Mouse (Mus musculus): ENCODE data around the gene Mefv. TPM values are rescaled to one million over a fixed set of nuclear protein-coding genes. Genes with fewer than 3 reads are reported as not detected.
"Not testable (repeated sequence)": the region's sequence is repeated elsewhere in the genome, so short reads cannot be mapped to it uniquely, and the experiment has no call there.

The Mefv gene
- polyA plus RNA-seq, 1 experiment from 2014 or later, result 0.13 TPM

DNA sequence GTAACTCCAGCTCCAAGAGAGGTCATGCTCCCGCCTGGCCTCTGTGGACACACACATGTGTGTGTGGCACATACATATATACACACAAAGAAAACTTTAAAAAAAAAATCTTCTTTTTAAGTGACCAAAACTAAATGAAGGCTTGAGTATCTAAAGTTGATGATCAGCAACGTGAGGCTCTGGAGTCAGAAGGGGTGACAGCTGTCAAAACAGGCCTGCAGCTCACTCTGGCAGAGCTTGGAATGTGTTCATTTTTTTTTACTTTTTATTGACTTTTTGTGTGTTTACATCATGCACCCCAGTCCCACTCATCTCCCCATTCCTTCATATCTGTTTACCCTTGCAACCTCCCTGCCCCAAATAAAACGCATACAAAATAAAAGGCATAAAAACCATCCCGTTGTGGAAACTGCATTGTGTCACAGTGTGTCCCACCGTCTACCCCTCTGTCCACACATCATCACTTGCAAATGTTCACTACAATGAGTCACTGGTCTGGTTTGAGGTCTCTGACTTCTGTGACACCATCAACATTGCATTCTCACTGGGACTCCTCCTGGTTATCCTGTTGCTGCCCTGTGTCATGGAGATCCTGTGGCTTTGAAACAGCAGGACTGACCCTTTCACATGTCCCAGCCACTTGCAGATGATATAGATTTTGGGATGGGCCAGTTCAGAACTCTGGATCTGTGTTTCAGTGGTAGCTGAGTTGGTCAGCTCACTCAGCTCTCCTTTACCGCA is 10.3 kb upstream of the Mefv start:
- H3K27ac ChIP-seq (ENCODE audit: low read length), result no peak overlapping the region
- no peak overlapping the region for H3K9ac ChIP-seq (ENCODE audit: low read length)
- H3K27me3 ChIP-seq (ENCODE audit: control insufficient read depth, insufficient read depth, low read length), result no peaks in the 10 kb centered on the region
- WGBS, result 68% methylated on average over 6 of the region's 6 CpGs
- no peaks in the 10 kb centered on the region for H3K36me3 ChIP-seq (ENCODE audit: control insufficient read depth, insufficient read depth)
- no peak overlapping the region for H3K4me3 ChIP-seq (ENCODE audit: low read length)
- no peaks in the 10 kb centered on the region for H3K9me3 ChIP-seq (replicated peaks; ENCODE audit: control insufficient read depth, low read length)
- no peaks in the 10 kb centered on the region for H3K4me1 ChIP-seq (ENCODE audit: control insufficient read depth, insufficient read depth, low read length)
- no peak overlapping the region for H3K4me2 ChIP-seq (ENCODE audit: low read depth, low read length)
- ATAC-seq (replicated peaks; ENCODE audit: extremely low read depth, insufficient read depth, low FRiP score), result no peak

DNA sequence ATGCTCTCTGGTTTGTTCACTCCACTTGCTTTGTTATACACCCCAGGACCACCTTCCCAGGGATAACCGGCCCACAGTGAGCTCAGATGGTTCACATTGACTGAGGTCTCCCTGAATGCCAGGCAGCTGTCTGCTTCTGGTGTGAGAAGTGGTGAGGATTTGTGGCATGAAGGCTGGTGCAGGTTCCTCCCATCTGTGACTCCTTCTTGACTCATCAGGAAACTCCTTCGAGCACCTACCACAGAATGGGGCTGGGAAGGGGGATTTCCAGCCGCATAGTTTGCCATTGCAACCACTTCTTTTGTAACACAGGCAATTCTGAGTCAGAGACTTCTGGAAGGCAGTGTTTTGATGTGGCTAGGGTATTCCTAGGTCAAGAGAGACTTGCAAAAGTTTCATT is 5.3 kb upstream of the Mefv start:
- WGBS, result 64% methylated on average over 3 of the region's 3 CpGs
- Histone ChIP-seq H3K4me2 (ENCODE audit: low read depth, low read length) (no peak overlapping the region), H3K4me1 (ENCODE audit: control insufficient read depth, insufficient read depth, low read length) (no peaks in the 10 kb centered on the region), H3K36me3 (ENCODE audit: control insufficient read depth, insufficient read depth) (no peaks in the 10 kb centered on the region), H3K27me3 (ENCODE audit: control insufficient read depth, insufficient read depth, low read length) (no peaks in the 10 kb centered on the region), H3K4me3 (ENCODE audit: low read length) (no peak overlapping the region), H3K27ac (ENCODE audit: low read length) (no peak overlapping the region), H3K9ac (ENCODE audit: low read length) (no peak overlapping the region), H3K9me3 (replicated peaks; ENCODE audit: control insufficient read depth, low read length) (no peaks in the 10 kb centered on the region)
- no peak for ATAC-seq (replicated peaks; ENCODE audit: extremely low read depth, insufficient read depth, low FRiP score)

DNA sequence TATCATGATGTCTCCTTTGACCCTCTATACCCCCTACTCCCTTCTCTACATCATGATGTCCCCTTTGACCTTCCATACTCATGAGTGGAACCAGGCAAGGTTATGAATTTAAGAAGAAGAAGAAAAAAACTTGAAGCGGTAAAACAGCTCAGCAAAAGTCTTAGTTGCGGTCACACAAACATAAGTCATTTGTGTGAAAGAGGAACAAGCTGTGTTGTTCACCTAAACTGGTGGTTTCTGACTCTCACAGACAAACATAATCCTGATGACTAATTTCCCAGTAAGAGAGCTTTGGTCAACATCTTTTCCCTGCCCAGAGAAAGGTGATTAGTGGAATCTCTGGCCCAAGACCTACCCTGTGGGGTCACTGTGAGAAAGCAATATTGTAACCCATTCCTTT is 3.2 kb downstream of the Mefv start:
- H3K4me3 ChIP-seq (ENCODE audit: low read length), result no peak overlapping the region
- H3K27me3 ChIP-seq (ENCODE audit: control insufficient read depth, insufficient read depth, low read length), result no peaks in the 10 kb centered on the region
- no peaks in the 10 kb centered on the region for H3K4me1 ChIP-seq (ENCODE audit: control insufficient read depth, insufficient read depth, low read length)
- H3K9ac ChIP-seq (ENCODE audit: low read length), result no peak overlapping the region
- no peak overlapping the region for H3K27ac ChIP-seq (ENCODE audit: low read length)
- H3K9me3 ChIP-seq (replicated peaks; ENCODE audit: control insufficient read depth, low read length), result no peaks in the 10 kb centered on the region
- H3K4me2 ChIP-seq (ENCODE audit: low read depth, low read length), result no peak overlapping the region
- no peak for ATAC-seq (replicated peaks; ENCODE audit: extremely low read depth, insufficient read depth, low FRiP score)
- no peaks in the 10 kb centered on the region for H3K36me3 ChIP-seq (ENCODE audit: control insufficient read depth, insufficient read depth)
- WGBS, result 76% methylated on average over 2 of the region's 2 CpGs

DNA sequence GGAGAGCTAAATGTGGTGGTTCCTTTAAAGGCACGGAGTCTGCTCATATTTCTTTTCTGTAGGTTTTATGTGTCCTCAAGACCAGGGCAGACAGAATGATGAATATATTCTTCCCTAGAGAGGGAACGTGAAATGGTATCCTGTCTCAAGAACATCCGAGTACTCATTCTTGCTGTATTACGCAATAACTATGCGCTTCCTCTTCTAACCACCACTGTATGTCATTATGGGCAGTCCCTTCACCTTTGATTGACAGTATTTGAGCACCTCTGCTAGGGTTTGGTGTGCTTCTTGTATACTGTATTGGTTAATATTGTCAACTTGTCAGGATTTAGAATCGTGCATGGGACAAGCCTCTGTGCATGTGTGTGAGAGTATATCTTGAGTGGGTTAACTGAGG is 11.2 kb downstream of the Mefv start:
- no peaks in the 10 kb centered on the region for H3K4me1 ChIP-seq (ENCODE audit: control insufficient read depth, insufficient read depth, low read length)

DNA sequence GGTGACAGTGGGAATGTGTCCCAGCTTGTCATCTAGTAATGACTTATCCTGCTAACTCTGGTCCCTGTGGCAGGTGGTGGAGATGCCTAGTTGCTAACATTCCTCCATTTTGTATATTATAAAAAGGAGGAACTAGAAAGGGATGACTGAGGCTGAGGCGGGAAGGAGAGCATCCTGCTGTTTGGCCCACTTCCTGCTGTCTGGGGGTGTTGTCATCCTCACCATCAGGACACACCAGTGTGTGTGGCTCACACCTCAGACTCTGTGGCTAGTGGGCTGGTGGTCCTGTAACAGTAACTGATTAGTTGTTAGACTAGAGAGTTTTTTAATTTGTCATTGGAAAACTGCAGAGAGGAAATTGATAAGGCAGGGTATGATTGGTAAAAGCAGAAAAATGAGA is 17.0 kb downstream of the Mefv start:
- no peak overlapping the region for H3K27ac ChIP-seq (ENCODE audit: low read length)
- H3K4me2 ChIP-seq (ENCODE audit: low read depth, low read length), result no peak overlapping the region
- H3K4me1 ChIP-seq (ENCODE audit: control insufficient read depth, insufficient read depth, low read length), result no peaks in the 10 kb centered on the region
- H3K27me3 ChIP-seq (ENCODE audit: control insufficient read depth, insufficient read depth, low read length), result no peaks in the 10 kb centered on the region
- no peak overlapping the region for H3K9ac ChIP-seq (ENCODE audit: low read length)
- H3K4me3 ChIP-seq (ENCODE audit: low read length), result no peak overlapping the region
- H3K9me3 ChIP-seq (replicated peaks; ENCODE audit: control insufficient read depth, low read length), result 0 out of 2 replicates have a peak, but pooled peaks cover 2% of the 10 kb centered on the region
- no peaks in the 10 kb centered on the region for H3K36me3 ChIP-seq (ENCODE audit: control insufficient read depth, insufficient read depth)
- ATAC-seq (replicated peaks; ENCODE audit: extremely low read depth, insufficient read depth, low FRiP score), result no peak
- WGBS, result 58% methylated on average over 1 of the region's 1 CpGs

More for the DNA sequence above, 11.2 kb downstream of the Mefv start:
- Histone ChIP-seq H3K36me3 (ENCODE audit: control insufficient read depth, insufficient read depth) (no peaks in the 10 kb centered on the region), H3K4me2 (ENCODE audit: low read depth, low read length) (no peak overlapping the region), H3K4me3 (ENCODE audit: low read length) (no peak overlapping the region), H3K27me3 (ENCODE audit: control insufficient read depth, insufficient read depth, low read length) (no peaks in the 10 kb centered on the region), H3K9ac (ENCODE audit: low read length) (no peak overlapping the region), H3K9me3 (replicated peaks; ENCODE audit: control insufficient read depth, low read length) (0 out of 2 replicates have a peak, but pooled peaks cover 2% of the 10 kb centered on the region), H3K27ac (ENCODE audit: low read length) (no peak overlapping the region)
- WGBS, result 73% methylated on average over 6 of the region's 6 CpGs
- no peak for ATAC-seq (replicated peaks; ENCODE audit: extremely low read depth, insufficient read depth, low FRiP score)

DNA sequence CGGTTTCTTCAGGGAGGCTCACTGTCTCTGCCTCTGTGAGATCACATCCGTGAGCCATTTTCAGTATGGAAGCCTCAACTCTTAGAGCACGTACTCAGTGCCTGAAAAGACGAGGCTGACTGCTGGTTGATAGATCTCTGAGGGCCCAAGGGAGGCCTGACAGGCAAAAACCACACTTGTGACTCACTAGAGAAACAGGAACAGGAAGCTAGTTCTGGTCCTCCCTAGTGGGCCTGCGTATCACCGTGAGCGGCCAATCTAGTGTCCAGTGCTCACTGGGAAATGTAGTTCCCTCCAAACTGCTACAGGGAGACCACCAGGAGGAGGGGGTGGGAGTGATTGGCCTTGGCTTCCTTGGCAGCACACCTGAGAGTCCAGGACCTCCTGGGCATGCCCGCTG is 18.6 kb downstream of the Mefv start:
- H3K9me3 ChIP-seq (replicated peaks; ENCODE audit: control insufficient read depth, low read length), result no peaks in the 10 kb centered on the region
- no peak overlapping the region for H3K27ac ChIP-seq (ENCODE audit: low read length)
- H3K4me2 ChIP-seq (ENCODE audit: low read depth, low read length), result no peak overlapping the region
- WGBS, result 70% methylated on average over 8 of the region's 8 CpGs
- H3K36me3 ChIP-seq (ENCODE audit: control insufficient read depth, insufficient read depth), result no peaks in the 10 kb centered on the region
- H3K27me3 ChIP-seq (ENCODE audit: control insufficient read depth, insufficient read depth, low read length), result no peaks in the 10 kb centered on the region
- H3K4me1 ChIP-seq (ENCODE audit: control insufficient read depth, insufficient read depth, low read length), result no peaks in the 10 kb centered on the region
- no peak overlapping the region for H3K9ac ChIP-seq (ENCODE audit: low read length)
- ATAC-seq (replicated peaks; ENCODE audit: extremely low read depth, insufficient read depth, low FRiP score), result no peak
- H3K4me3 ChIP-seq (ENCODE audit: low read length), result no peak overlapping the region

DNA sequence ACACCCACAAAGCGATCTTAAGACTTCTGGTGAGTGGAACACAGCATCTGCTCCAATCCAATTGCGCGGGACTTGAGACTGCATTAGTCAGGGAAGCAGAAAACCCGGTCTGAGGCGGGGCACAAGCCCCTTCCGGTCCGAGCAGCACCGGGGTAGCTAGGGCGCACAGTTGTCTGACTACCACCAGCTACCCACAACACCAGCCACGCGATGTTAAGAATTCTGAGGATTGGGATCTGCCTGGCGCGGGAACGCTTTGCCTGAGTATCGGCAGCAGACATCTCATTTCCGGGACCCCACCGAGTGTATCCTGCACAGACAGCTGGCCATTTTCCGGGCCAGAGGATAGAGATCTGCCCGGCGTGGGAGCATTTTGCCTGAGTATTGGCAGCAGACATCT is 28.3 kb downstream of the Mefv start:
- WGBS, result 48% methylated on average over 20 of the region's 20 CpGs
- H3K4me3 ChIP-seq (ENCODE audit: low read length); ATAC-seq (replicated peaks; ENCODE audit: extremely low read depth, insufficient read depth, low FRiP score): not testable (repeated sequence)

More for the DNA sequence above, 28.3 kb downstream of the Mefv start:
- H3K4me1 ChIP-seq (ENCODE audit: control insufficient read depth, insufficient read depth, low read length); H3K27me3 ChIP-seq (ENCODE audit: control insufficient read depth, insufficient read depth, low read length); H3K9ac ChIP-seq (ENCODE audit: low read length); H3K4me2 ChIP-seq (ENCODE audit: low read depth, low read length); H3K36me3 ChIP-seq (ENCODE audit: control insufficient read depth, insufficient read depth); H3K9me3 ChIP-seq (replicated peaks; ENCODE audit: control insufficient read depth, low read length); H3K27ac ChIP-seq (ENCODE audit: low read length): not testable (repeated sequence)

Other genes starting within 250 kb of the Mefv start
- not detected in 2 replicates for gene Olfr161, start 127.1 kb downstream of the Mefv start, polyA plus RNA-seq (2015; fragmentation: Nextera tagmentation; extraction: Ambion mirVana)
- gene Zfp263, start 26.0 kb upstream of the Mefv start, polyA plus RNA-seq (2015; fragmentation: Nextera tagmentation; extraction: Ambion mirVana), result 32.4 and 33.8 TPM in 2 replicates
- gene Olfr15, start 112.8 kb upstream of the Mefv start, polyA plus RNA-seq (2015; fragmentation: Nextera tagmentation; extraction: Ambion mirVana), result not detected in 2 replicates
- 0.85 and 0.90 TPM in 2 replicates for gene Zfp174, start 129.2 kb upstream of the Mefv start, polyA plus RNA-seq (2015; fragmentation: Nextera tagmentation; extraction: Ambion mirVana)
- gene Naa60, start 154.3 kb upstream of the Mefv start, polyA plus RNA-seq (2015; fragmentation: Nextera tagmentation; extraction: Ambion mirVana), result 37.1 and 40.0 TPM in 2 replicates
- gene Zfp597, start 166.5 kb upstream of the Mefv start, polyA plus RNA-seq (2015; fragmentation: Nextera tagmentation; extraction: Ambion mirVana), result 6.1 TPM in 2 replicates
- gene Gm20695, start 166.6 kb upstream of the Mefv start, polyA plus RNA-seq (2015; fragmentation: Nextera tagmentation; extraction: Ambion mirVana), result 0.26 and 0.31 TPM in 2 replicates
- 9.7 and 10.0 TPM in 2 replicates for gene 1700037C18Rik, start 190.6 kb upstream of the Mefv start, polyA plus RNA-seq (2015; fragmentation: Nextera tagmentation; extraction: Ambion mirVana)
- 15.6 and 16.4 TPM in 2 replicates for gene Cluap1, start 190.7 kb upstream of the Mefv start, polyA plus RNA-seq (2015; fragmentation: Nextera tagmentation; extraction: Ambion mirVana)

Data from heart, embryonic 16.5 days (tissue).